Mouse (Mus musculus) liver, embryonic 14.5 days (tissue): ENCODE measurements around the gene Hunk.

Experiments
- CTCF ChIP-seq: IDR thresholded peaks from 2 replicates; pipeline ENCODE4 v1.5.1; 2016; ENCODE audit warnings: antibody characterized with exemption, low read depth, control low read depth
- EP300 ChIP-seq: IDR thresholded peaks from 2 replicates; pipeline ENCODE4 v1.6.1; 2016; ENCODE audit warnings: antibody characterized with exemption, low read depth

GRCm38 (mm10) chr16:90421145-90421544 is 35.3 kb downstream of the Hunk start:
- TF ChIP-seq CTCF (no peak), EP300 (no peak)
